Mouse (Mus musculus) hindbrain, embryonic 11.5 days (tissue): Measurements from ENCODE around the gene Olfr938. TPM values are rescaled to one million over a fixed set of nuclear protein-coding genes. Genes with fewer than 3 reads are reported as not detected.

Experiments
- ATAC-seq: fragments of 200-750 bp; cut with Nextera tagmentation; 2 replicates; pipeline ENCODE4 v1.8.0; 2017; ENCODE audit warnings: mild to moderate bottlenecking, moderate TSS enrichment, moderate library complexity; ENCODE audit not compliant: low FRiP score
- DNase-seq: peaks from one replicate; pipeline ENCODE4 v3.0.0-alpha.2; 2015; ENCODE audit warnings: low spot score
- H3K27ac ChIP-seq: fragments of 300-500 bp; sonication (generic); 2 replicates; pipeline ENCODE4 v1.5.1; 2014; ENCODE audit warnings: mild to moderate bottlenecking, low read depth, low read length
- H3K27me3 ChIP-seq: fragments of 300-500 bp; sonication (generic); 2 replicates; pipeline ENCODE4 v1.6.1; 2014; ENCODE audit warnings: mild to moderate bottlenecking, low read length, moderate library complexity, mixed read lengths; ENCODE audit not compliant: control insufficient read depth, insufficient read depth
- H3K36me3 ChIP-seq: fragments of 300-500 bp; sonication (generic); 2 replicates; pipeline ENCODE4 v1.6.1; 2014; ENCODE audit warnings: mild to moderate bottlenecking, low read length, moderate library complexity, mixed read lengths; ENCODE audit not compliant: control insufficient read depth, insufficient read depth
- H3K4me1 ChIP-seq: fragments of 300-500 bp; sonication (generic); replicated peaks from 2 replicates; pipeline ENCODE4 v1.6.1; 2014; ENCODE audit warnings: low read length, mixed read lengths; ENCODE audit not compliant: control insufficient read depth, insufficient read depth
- H3K4me2 ChIP-seq: fragments of 300-500 bp; sonication (generic); replicated peaks from 2 replicates; pipeline ENCODE4 v1.6.1; 2014; ENCODE audit warnings: mild to moderate bottlenecking, low read depth, low read length
- H3K4me3 ChIP-seq: fragments of 300-500 bp; sonication (generic); 2 replicates; pipeline ENCODE4 v1.5.1; 2014; ENCODE audit warnings: low read depth, low read length
- H3K9ac ChIP-seq: fragments of 300-500 bp; sonication (generic); 2 replicates; pipeline ENCODE4 v1.6.1; 2014; ENCODE audit warnings: low read depth, low read length
- H3K9me3 ChIP-seq: fragments of 300-500 bp; sonication (generic); 2 replicates; pipeline ENCODE4 v1.6.1; 2016; ENCODE audit warnings: low read length; ENCODE audit not compliant: control insufficient read depth
- WGBS: fragments of 180-500 bp; shearing (Covaris S2); extraction: QIAGEN DNeasy Blood & Tissue Kit; methylation state at CpG from one replicate; pipeline ENCODE4 v1.1.7; 2014; 5-methylcytosine and 5-hydroxymethylcytosine counted together
- polyA plus RNA-seq: library from polyadenylated mRNA; unstranded; fragments of >200 nt; fragmentation: Nextera tagmentation; extraction: Ambion mirVana; gene quantifications from 2 replicates; pipeline ENCODE4 v1.2.1, GENCODE M21; 2014

The Olfr938 gene
- not detected in 2 replicates for polyA plus RNA-seq

DNA sequence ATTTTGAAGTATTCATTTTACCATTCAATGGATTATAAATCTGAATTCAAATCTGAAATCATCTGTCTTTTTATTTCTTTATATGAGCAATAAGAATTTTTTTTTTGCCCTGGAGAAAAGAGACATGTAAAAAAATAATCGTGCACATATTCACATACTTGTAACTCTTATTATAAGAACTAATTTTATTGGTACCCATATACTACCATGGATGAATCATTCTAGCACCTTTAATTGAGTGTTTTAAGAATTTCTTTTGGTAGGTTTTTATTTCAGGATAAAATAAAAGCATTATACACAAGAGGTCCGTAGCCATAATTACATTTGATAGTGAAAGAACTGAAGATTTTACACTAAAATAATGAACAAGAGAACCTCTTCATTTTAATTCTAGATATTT lies at the start of gene Olfr938:
TSS of gene Olfr938 (minus strand) at position 101 of the 400 bp plus-strand sequence.
- H3K27ac ChIP-seq: no peak within 1 kb of the TSS
- no peak within 1 kb of the TSS for H3K9ac ChIP-seq
- H3K9me3 ChIP-seq: no peaks in the 10 kb centered on the region
- no peaks in the 10 kb centered on the region for H3K36me3 ChIP-seq
- no peaks in the 10 kb centered on the region for H3K4me1 ChIP-seq
- H3K4me3 ChIP-seq: no peak within 1 kb of the TSS
- DNase-seq (no peak), ATAC-seq (no peak)
- no peaks in the 10 kb centered on the region for H3K27me3 ChIP-seq
- no peak within 1 kb of the TSS for H3K4me2 ChIP-seq
- WGBS: 95% methylated on average over 2 of the region's 2 CpGs

DNA sequence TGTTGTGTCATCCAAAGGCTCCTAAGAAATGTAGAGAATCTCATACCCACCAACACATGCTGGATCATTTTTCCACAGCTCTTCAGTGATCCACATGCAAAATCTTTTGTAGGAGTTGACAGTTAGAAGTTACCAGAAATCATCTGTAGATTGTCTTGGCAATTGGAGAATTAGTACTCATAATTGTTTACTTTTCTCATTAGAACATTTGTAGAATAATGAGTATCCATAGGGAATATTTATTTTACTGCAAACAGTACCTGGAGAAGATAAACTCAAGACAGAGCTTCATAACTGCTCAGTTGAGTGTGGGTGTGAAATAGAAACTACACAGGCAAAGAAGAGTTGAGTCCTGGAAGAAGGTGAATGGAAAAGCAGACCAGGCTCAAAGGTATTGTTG lies 49.1 kb upstream of the Olfr938 start, which contains the start of gene Olfr27:
TSS of gene Olfr27 (plus strand) at position 301 of the 400 bp plus-strand sequence.
- H3K4me2 ChIP-seq: no peak within 1 kb of the TSS
- ATAC-seq (no peak), DNase-seq (no peak)
- H3K27ac ChIP-seq: no peak within 1 kb of the TSS
- no peaks in the 10 kb centered on the region for H3K4me1 ChIP-seq
- no peak within 1 kb of the TSS for H3K4me3 ChIP-seq
- H3K9me3 ChIP-seq: no peaks in the 10 kb centered on the region
- no peaks in the 10 kb centered on the region for H3K27me3 ChIP-seq
- no peak within 1 kb of the TSS for H3K9ac ChIP-seq
- H3K36me3 ChIP-seq: no peaks in the 10 kb centered on the region

DNA sequence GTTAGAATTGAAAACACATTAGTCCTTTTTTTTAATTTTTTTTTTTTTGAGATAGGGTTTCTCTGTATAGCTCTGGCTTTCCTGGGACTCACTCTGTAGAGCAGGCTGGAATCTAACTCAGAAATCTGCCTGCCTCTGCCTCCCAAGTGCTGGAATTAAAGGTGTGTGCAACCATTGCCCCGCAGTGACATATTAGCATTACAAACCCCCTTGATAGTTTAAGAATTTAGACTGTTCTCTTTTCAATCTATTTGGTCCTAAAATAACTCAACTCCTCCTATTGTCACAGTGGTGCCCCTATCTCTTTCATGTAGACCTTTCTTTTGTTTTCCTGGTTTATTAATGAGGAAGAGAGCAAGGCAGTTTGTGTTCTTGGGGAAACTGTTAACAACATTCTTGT lies 48.6 kb upstream of the Olfr938 start:
- H3K27me3 ChIP-seq: no peaks in the 10 kb centered on the region
- no peaks in the 10 kb centered on the region for H3K36me3 ChIP-seq
- H3K4me1 ChIP-seq: no peaks in the 10 kb centered on the region
- no peak overlapping the region for H3K4me3 ChIP-seq
- H3K4me2 ChIP-seq: no peak overlapping the region
- WGBS: 86% methylated on average over 1 of the region's 1 CpGs
- ATAC-seq (no peak), DNase-seq (no peak)
- H3K9ac ChIP-seq: no peak overlapping the region
- H3K9me3 ChIP-seq: no peaks in the 10 kb centered on the region
- H3K27ac ChIP-seq: no peak overlapping the region

DNA sequence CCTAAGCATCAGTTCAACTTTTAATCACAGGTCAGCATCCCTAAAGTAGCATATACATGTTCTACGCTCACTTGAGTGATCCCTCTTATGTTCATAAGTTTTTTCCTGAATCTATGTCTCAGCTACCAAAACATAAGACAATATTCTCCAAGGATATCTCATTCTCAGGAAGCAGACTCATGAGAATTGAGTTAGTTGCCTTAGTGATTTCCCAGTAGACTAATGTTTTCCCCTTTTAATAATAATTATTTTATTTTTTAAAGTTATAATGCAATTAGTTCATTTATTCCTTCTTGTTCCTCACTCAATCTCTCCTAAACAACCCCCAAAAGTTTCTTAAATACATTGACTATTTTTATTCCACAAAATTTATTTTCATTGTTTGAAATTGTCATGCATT lies 13.8 kb downstream of the Olfr938 start, which contains the start of gene Olfr937:
TSS of gene Olfr937 (minus strand) at position 101 of the 400 bp plus-strand sequence.
- no peak for DNase-seq
- Histone ChIP-seq H3K9ac (no peak within 1 kb of the TSS), H3K4me3 (no peak within 1 kb of the TSS), H3K9me3 (no peaks in the 10 kb centered on the region), H3K27me3 (no peaks in the 10 kb centered on the region), H3K36me3 (no peaks in the 10 kb centered on the region), H3K27ac (no peak within 1 kb of the TSS), H3K4me1 (no peaks in the 10 kb centered on the region), H3K4me2 (no peak within 1 kb of the TSS)
- ATAC-seq: no peak
- WGBS: 73% methylated on average over 1 of the region's 1 CpGs

Other genes with a start within 250 kb of the Olfr938 start
- not detected in 2 replicates for gene Olfr924, start 234.4 kb downstream of the Olfr938 start, polyA plus RNA-seq
- not detected in 2 replicates for gene Olfr26, start 223.8 kb downstream of the Olfr938 start, polyA plus RNA-seq
- gene Olfr926, start 201.8 kb downstream of the Olfr938 start, polyA plus RNA-seq: not detected in 2 replicates
- not detected in 2 replicates for gene Olfr930, start 149.1 kb downstream of the Olfr938 start, polyA plus RNA-seq
- gene Olfr933, start 106.6 kb downstream of the Olfr938 start, polyA plus RNA-seq: not detected in 2 replicates
- gene Olfr934, start 90.6 kb downstream of the Olfr938 start, polyA plus RNA-seq: not detected in 2 replicates
- not detected in 2 replicates for gene Olfr935, start 79.2 kb downstream of the Olfr938 start, polyA plus RNA-seq
- gene Olfr146, start 55.5 kb downstream of the Olfr938 start, polyA plus RNA-seq: not detected in 2 replicates
- gene Olfr937, start 13.9 kb downstream of the Olfr938 start, polyA plus RNA-seq: not detected in 2 replicates
- not detected in 2 replicates for gene Olfr27, start 49.2 kb upstream of the Olfr938 start, polyA plus RNA-seq
- gene Olfr943, start 87.4 kb upstream of the Olfr938 start, polyA plus RNA-seq: not detected in 2 replicates
- gene Olfr944, start 123.0 kb upstream of the Olfr938 start, polyA plus RNA-seq: not detected in 2 replicates
- gene Olfr1537, start 171.1 kb upstream of the Olfr938 start, polyA plus RNA-seq: not detected in 2 replicates
- not detected in 2 replicates for gene Olfr945, start 197.9 kb upstream of the Olfr938 start, polyA plus RNA-seq
- gene Olfr948, start 247.2 kb upstream of the Olfr938 start, polyA plus RNA-seq: not detected in 2 replicates